Mouse (Mus musculus) midbrain, embryonic 11.5 days (tissue): ENCODE results near the gene Bmpr1b. TPM values are rescaled to one million over a fixed set of nuclear protein-coding genes. Genes with fewer than 3 reads are reported as not detected.
"Not testable (repeated sequence)": the region's sequence is repeated elsewhere in the genome, so short reads cannot be mapped to it uniquely, and the experiment has no call there.

ENCODE experiments used
- ATAC-seq: fragments of 200-750 bp; cut with Nextera tagmentation; 2 replicates; pipeline ENCODE4 v1.8.0; 2017; ENCODE audit warnings: moderate TSS enrichment, moderate library complexity; ENCODE audit not compliant: low FRiP score
- DNase-seq: peaks from one replicate; pipeline ENCODE4 v3.0.0; 2015; ENCODE audit warnings: low spot score; ENCODE audit errors: missing footprints
- H3K27ac ChIP-seq: fragments of 300-500 bp; sonication (generic); 2 replicates; pipeline ENCODE4 v1.5.1; 2014; ENCODE audit warnings: low read depth, low read length
- H3K27me3 ChIP-seq: fragments of 300-500 bp; sonication (generic); 2 replicates; pipeline ENCODE4 v1.6.1; 2014; ENCODE audit warnings: mild to moderate bottlenecking, low read length, moderate library complexity, mixed read lengths; ENCODE audit not compliant: control insufficient read depth, insufficient read depth
- H3K36me3 ChIP-seq: fragments of 300-500 bp; sonication (generic); 2 replicates; pipeline ENCODE4 v1.6.1; 2014; ENCODE audit warnings: mild to moderate bottlenecking, low read length, moderate library complexity, mixed read lengths; ENCODE audit not compliant: control insufficient read depth, insufficient read depth
- H3K4me1 ChIP-seq: fragments of 300-500 bp; sonication (generic); 2 replicates; pipeline ENCODE4 v1.6.1; 2014; ENCODE audit warnings: low read length; ENCODE audit not compliant: control insufficient read depth, insufficient read depth
- H3K4me2 ChIP-seq: fragments of 300-500 bp; sonication (generic); 2 replicates; pipeline ENCODE4 v1.6.1; 2014; ENCODE audit warnings: mild to moderate bottlenecking, moderate library complexity
- H3K4me3 ChIP-seq: fragments of 300-500 bp; sonication (generic); 2 replicates; pipeline ENCODE4 v1.5.1; 2014; ENCODE audit warnings: low read depth, low read length
- H3K9ac ChIP-seq: fragments of 300-500 bp; sonication (generic); 2 replicates; pipeline ENCODE4 v1.6.1; 2014; ENCODE audit warnings: low read length
- H3K9me3 ChIP-seq: fragments of 300-500 bp; sonication (generic); 2 replicates; pipeline ENCODE4 v1.6.1; 2016; ENCODE audit warnings: low read length; ENCODE audit not compliant: control insufficient read depth
- WGBS: fragments of 180-500 bp; shearing (Covaris S2); extraction: QIAGEN DNeasy Blood & Tissue Kit; methylation state at CpG from one replicate; pipeline ENCODE4 v1.1.7; 2014; 5-methylcytosine and 5-hydroxymethylcytosine counted together
- polyA plus RNA-seq: library from polyadenylated mRNA; unstranded; fragments of >200 nt; fragmentation: Nextera tagmentation; extraction: Ambion mirVana; gene quantifications from 2 replicates; pipeline ENCODE4 v1.2.1, GENCODE M21; 2014

Gene Bmpr1b
- polyA plus RNA-seq: 5.5 and 6.0 TPM in 2 replicates

GRCm38 (mm10) chr3:142168863-142169521, at the start of gene Bmpr1b:
Gene Bmpr1b, minus strand, starts transcription at chr3:142169425.
- peaks cover 7% of the 10 kb centered on the region; the same call in 1 of the 2 replicates for H3K27me3 ChIP-seq
- H3K9ac ChIP-seq: peak within 1 kb of the TSS; percentile 83
- H3K4me3 ChIP-seq: peak within 1 kb of the TSS; percentile 63
- peak; percentile 94 for ATAC-seq
- peak within 1 kb of the TSS; percentile 95 for H3K4me2 ChIP-seq
- H3K36me3 ChIP-seq: no peaks in the 10 kb centered on the region
- peaks cover 3% of the 10 kb centered on the region; the same call in 1 of the 2 replicates for H3K4me1 ChIP-seq
- no peak within 1 kb of the TSS for H3K27ac ChIP-seq
- H3K9me3 ChIP-seq: no peaks in the 10 kb centered on the region
- peak; percentile 97 for DNase-seq
- WGBS: 0% methylated on average over 65 of the region's 65 CpGs

DNA sequence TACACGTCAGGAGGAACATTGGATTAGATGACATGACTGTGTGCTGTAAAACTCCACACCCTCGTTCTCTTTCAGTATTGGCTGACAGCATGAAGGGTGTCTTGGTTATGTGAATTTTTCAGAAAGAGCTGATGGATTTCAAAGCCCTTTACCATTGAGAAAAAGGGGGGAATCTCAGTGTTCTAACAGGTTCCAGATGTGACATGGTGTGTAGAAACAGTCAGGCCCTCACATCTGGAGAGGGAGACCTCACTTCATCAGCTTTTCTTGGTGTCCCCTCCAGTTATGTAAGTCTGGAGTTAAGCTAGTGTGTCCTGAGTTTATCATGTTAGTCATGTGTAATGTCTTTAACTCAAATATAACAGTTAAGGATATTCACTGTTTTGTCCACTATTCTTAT, 43.6 kb upstream of the Bmpr1b start:
- no peak for ATAC-seq
- H3K36me3 ChIP-seq: no peaks in the 10 kb centered on the region
- no peak overlapping the region for H3K27ac ChIP-seq
- H3K9me3 ChIP-seq: no peaks in the 10 kb centered on the region
- no peaks in the 10 kb centered on the region for H3K27me3 ChIP-seq
- H3K4me1 ChIP-seq: peaks cover 4% of the 10 kb centered on the region; the same call in 1 of the 2 replicates
- H3K4me3 ChIP-seq: no peak overlapping the region
- WGBS: 76% methylated on average over 2 of the region's 2 CpGs
- H3K4me2 ChIP-seq: no peak overlapping the region
- H3K9ac ChIP-seq: no peak overlapping the region
- DNase-seq: no peak

DNA sequence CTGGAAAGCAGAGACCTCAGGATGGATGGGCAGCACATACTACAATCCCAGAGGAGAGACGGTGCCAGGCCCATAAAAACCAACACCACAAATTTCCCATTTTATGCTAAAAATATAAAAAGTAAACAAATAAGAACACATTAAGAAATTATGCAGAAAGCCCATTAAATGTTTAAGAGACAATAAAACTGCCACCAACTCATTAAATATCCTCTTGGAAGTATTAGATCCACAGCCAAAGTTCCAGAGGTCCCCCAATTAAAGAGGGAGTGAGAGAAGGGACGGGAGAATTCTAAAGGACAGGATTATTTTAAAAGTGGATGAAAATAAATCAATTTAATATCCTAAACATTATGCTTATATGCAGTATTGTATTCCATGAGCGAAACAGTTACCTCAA, 43.0 kb upstream of the Bmpr1b start:
- Histone ChIP-seq H3K4me2 (no peak overlapping the region), H3K27me3 (no peaks in the 10 kb centered on the region), H3K36me3 (no peaks in the 10 kb centered on the region), H3K4me3 (no peak overlapping the region), H3K9me3 (no peaks in the 10 kb centered on the region), H3K9ac (no peak overlapping the region), H3K4me1 (peaks cover 4% of the 10 kb centered on the region; the same call in 1 of the 2 replicates), H3K27ac (no peak overlapping the region)
- ATAC-seq: no peak
- 85% methylated on average over 3 of the region's 3 CpGs for WGBS
- no peak for DNase-seq

DNA sequence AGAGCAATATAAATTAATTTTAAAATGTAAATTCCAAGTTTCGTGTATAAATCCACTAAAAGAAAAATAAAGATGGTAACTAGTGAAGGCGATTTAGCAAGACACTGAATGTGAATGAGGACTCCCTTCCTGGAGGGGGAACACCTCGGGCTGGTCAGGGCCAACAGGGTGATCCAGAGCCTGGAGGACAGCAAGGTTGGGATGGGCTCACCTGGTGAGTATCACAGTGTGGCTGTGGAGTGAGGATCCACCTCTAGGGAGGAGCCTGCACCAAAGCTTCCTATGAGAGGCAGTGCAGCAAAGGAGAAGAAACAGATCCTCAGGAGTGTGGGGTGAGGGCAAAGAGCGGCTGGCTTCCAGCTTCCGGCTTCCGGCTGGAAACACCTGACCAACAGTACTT, 40.8 kb upstream of the Bmpr1b start:
- H3K4me3 ChIP-seq: no peak overlapping the region
- WGBS: 75% methylated on average over 6 of the region's 6 CpGs
- H3K4me2 ChIP-seq: no peak overlapping the region
- no peak overlapping the region for H3K27ac ChIP-seq
- no peak overlapping the region for H3K9ac ChIP-seq
- no peaks in the 10 kb centered on the region for H3K36me3 ChIP-seq
- DNase-seq (no peak), ATAC-seq (peak; percentile 61)
- H3K9me3 ChIP-seq: no peaks in the 10 kb centered on the region
- H3K4me1 ChIP-seq: peaks cover 4% of the 10 kb centered on the region; the same call in 1 of the 2 replicates
- no peaks in the 10 kb centered on the region for H3K27me3 ChIP-seq

GRCm38 (mm10) chr3:142209057-142209456, 39.8 kb upstream of the Bmpr1b start:
- Histone ChIP-seq H3K9me3 (no peaks in the 10 kb centered on the region), H3K27ac (no peak overlapping the region), H3K27me3 (no peaks in the 10 kb centered on the region), H3K36me3 (no peaks in the 10 kb centered on the region), H3K4me3 (no peak overlapping the region), H3K4me2 (no peak overlapping the region), H3K4me1 (peaks cover 4% of the 10 kb centered on the region; the same call in 1 of the 2 replicates), H3K9ac (no peak overlapping the region)
- DNase-seq (no peak), ATAC-seq (no peak)
- 87% methylated on average over 11 of the region's 11 CpGs for WGBS

DNA sequence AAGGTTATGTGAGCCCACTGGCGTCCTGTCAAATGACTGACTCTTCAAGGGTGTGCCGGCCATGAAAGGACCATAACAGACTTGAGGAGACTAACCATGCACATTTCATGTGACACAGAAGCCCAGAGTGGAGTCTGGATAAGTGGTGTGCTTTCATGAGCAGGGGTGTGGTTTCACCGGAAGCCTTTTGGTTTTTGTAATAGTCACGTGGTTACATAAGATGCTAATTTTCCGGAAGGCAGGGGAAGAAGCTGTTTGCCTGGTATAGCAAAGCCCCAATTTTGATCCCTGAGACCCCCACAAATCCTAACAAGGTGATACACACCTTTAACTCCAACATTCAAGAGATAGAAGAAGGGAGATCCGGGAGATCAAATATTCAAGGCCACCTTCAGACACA, 38.3 kb upstream of the Bmpr1b start:
- WGBS: 92% methylated on average over 6 of the region's 6 CpGs
- Histone ChIP-seq H3K4me1 (peaks cover 4% of the 10 kb centered on the region; the same call in 1 of the 2 replicates), H3K4me2 (no peak overlapping the region), H3K9ac (no peak overlapping the region), H3K27ac (no peak overlapping the region), H3K4me3 (no peak overlapping the region), H3K36me3 (no peaks in the 10 kb centered on the region), H3K9me3 (no peaks in the 10 kb centered on the region), H3K27me3 (no peaks in the 10 kb centered on the region)
- no peak for ATAC-seq
- DNase-seq: no peak

GRCm38 (mm10) chr3:142206316-142206715, 37.1 kb upstream of the Bmpr1b start:
- H3K9ac ChIP-seq: no peak overlapping the region
- no peak overlapping the region for H3K27ac ChIP-seq
- no peaks in the 10 kb centered on the region for H3K9me3 ChIP-seq
- no peak overlapping the region for H3K4me2 ChIP-seq
- no peaks in the 10 kb centered on the region for H3K27me3 ChIP-seq
- H3K4me3 ChIP-seq: no peak overlapping the region
- DNase-seq: no peak
- H3K36me3 ChIP-seq: no peaks in the 10 kb centered on the region
- peaks cover 4% of the 10 kb centered on the region; the same call in 1 of the 2 replicates for H3K4me1 ChIP-seq
- 94% methylated on average over 3 of the region's 3 CpGs for WGBS
- ATAC-seq: no peak

DNA sequence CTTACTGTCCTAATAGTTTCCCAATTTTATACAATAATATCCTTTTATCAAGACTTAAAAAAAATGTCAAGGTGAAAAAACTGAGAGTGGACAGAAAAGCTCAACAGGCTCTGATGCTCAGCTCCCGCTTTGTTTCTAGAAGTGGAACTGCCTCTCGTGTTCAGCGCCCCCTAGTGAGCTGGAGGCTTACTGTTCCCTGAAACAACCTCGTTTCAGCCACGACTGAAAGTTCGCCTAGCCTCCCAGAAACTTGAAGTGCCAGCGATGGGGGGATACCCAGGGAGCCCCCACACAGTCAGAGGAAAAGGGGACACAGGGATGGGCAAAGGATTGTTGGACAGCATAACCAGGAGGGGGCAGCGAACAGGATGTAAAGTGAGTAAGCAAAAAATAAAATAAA, 26.9 kb upstream of the Bmpr1b start:
- DNase-seq (no peak), ATAC-seq (no peak)
- WGBS: 84% methylated on average over 8 of the region's 8 CpGs
- Histone ChIP-seq H3K36me3 (no peaks in the 10 kb centered on the region), H3K9ac (no peak overlapping the region), H3K4me2 (no peak overlapping the region), H3K4me3 (no peak overlapping the region), H3K27ac (no peak overlapping the region), H3K4me1 (no peaks in the 10 kb centered on the region), H3K27me3 (no peaks in the 10 kb centered on the region), H3K9me3 (no peaks in the 10 kb centered on the region)

DNA sequence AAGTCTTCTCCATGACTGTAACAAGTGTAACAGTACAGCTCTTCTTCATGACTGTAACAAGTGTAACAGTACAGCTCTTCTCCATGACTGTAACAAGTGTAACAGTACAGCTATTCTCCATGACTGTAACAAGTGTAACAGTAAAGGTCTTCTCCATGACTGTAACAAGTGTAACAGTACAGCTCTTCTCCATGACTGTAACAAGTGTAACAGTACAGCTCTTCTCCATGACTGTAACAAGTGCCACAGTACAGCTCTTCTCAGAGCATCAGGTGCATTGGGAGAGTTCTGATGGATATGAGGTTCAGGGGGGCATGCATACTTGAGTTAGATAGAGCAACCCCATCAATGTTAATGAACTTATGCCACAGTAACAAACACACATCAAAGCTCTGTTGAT, 22.4 kb upstream of the Bmpr1b start:
- DNase-seq, H3K4me1 ChIP-seq, ATAC-seq, H3K4me2 ChIP-seq, H3K36me3 ChIP-seq, H3K27ac ChIP-seq, H3K4me3 ChIP-seq, H3K9me3 ChIP-seq, H3K27me3 ChIP-seq, H3K9ac ChIP-seq: not testable (repeated sequence)
